Mouse (Mus musculus): ENCODE data around the gene Tmem156.

Tmem156 gene

DNA sequence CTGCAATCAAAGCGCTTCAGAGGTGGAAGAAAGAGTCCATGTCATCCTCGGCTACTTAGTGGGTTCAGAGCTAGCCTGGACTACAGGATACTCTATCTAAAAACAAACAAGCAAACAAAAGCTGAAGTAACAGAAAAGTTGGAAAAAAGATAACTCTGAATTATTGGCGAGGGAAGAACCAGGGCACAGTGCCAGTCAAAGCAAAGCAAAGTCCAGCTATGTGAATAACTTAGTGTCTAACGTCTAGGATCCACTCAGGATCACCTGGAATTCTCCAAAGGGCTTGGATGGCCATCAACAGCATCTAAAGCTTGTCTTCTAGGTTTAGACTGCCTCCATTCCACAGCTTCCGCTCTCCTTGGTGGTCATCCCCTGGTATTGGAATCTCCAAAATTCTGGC lies 5.5 kb upstream of the Tmem156 start:
- DNase-seq (ENCODE audit: low read depth, low spot score) = no peak

DNA sequence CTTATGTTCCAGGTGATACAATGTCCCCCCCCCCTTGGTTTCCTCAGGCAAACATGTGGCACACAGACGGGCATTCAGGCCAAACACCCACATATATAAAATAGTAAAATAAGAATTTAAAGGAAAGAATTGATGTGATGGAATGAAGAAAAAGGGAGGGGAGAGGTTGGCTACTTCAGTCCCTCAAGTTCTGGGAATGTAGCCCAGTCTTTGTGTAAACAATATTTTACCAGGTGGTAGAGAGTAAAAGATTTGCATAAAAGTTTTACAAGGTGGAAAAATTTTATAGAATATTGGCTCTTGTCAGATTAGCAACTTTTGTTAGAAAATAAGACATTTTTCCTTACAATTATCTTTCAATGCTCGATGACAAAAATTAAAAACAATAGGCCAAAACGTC lies 4.9 kb upstream of the Tmem156 start:
- DNase-seq (ENCODE audit: low read depth, low spot score) = no peak

DNA sequence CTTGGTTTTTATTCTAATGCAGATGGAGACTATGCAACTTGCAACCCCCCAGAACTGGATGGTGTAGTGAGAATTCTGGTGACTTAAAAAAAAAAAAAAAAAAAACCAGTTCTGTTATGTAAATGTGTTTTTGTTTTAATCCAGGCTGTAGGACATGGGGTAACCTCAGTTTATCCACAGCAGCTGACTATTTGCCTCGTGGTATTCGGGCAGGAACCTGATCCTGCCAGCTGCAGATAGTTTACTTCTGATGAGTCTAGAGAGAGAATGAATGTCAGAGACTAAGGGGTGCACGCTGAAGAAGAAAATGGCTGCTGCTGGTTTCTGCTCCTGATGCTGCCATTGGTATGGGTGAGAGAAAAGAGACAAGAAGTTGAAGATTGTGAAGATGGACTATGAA lies 4.2 kb upstream of the Tmem156 start:
- DNase-seq (ENCODE audit: low read depth, low spot score) = no peak

DNA sequence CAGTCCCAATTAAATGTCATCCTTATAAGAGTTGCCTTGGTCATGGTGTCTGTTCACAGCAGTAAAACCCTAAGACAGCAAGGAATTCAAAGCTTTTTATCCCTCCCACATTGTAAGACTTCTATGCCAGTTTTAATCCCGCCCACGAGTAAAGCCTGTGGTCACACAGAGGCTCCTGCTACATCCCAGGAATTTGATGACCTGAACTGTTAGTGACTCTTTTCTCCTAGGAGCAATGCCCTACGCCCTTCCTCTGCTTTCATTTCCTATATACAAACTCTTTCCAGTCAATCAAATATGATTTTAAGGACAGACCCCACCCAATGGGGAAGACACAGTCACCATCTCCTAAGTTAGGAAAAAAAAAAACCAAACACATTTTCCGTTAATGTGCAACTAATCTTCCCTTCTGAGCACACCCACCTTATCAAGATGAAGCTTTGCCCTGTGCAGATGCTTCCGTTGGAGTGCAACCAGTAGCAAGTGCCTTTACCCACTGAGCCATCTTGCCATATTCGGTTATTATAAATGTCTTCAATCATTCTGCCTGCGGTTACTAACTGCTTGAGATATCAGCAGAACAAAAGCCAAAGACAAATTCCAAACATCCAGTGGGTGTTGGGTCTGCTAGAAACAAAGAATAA lies 3.1 kb upstream of the Tmem156 start:
- no peak for DNase-seq (ENCODE audit: low read depth, low spot score)

DNA sequence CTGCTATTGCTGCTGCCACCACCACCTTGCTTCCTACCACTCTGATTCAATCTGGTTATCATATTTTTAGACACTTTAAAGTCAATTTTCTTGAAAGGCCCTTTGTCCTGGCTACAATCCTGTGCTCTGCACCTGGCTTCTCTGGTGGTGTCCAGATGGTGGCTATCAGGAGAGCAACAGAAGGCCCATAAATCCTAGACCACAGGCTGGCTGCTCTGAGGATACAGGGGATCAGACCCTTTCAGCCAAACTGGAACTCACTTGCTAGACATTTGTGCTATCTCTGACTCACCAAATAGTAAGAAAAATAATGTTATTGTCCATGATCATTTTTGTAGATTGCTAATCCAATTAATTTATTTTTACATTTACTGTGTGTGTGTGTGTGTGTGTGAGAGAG lies 1.8 kb upstream of the Tmem156 start:
- no peak for DNase-seq (ENCODE audit: low read depth, low spot score)

DNA sequence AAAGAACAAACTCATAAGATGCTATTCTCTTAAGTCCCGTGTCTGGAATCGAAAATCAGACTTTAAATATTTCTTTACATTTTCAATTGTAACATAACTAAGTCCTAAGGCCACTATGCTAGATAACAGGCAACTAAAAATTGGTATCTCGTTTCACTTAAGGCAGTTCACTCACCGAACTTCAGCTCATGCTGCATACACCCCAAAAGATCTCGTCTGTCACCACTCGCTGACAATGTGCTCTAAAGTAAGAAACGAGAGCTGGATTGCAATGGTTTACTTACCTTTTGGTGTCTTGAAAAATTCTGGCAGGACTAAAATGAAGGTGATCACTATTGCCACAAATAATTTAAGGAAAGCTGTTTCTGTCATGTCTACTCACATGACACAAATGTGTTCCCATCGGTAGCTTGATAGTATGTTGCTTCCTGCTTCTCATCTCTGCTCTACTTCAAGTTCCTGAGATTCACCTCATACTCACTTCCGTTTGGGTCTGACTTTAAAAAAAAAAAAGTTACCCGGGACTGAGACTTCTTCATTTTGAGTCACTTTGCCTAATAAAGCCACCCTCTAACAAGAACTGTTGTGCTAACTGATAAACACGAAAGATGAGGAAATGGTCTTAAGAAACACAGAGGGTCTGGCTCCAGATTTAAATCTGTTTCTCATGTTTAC lies 611 bp downstream of the Tmem156 start:
- peak; percentile 91 for DNase-seq (ENCODE audit: low read depth, low spot score)

DNA sequence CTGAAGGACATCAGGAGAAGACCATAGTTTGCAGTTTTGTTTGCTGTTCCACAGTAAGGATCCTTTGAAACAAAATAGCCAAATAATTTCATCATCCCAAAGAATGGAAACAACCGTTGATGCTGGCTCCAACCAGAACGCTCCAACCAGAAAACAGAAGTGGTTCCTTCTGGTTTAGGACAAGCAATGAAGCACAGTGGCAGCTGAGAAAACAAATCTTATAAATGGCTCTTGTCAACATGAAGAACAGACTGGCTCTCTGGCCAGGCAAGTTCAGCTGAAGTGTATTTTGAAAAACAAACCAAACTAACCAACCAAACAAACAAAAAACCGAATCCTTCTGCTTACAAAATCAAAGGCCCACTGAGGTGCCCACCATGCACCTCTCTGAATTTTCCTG lies 2.2 kb downstream of the Tmem156 start:
- peak; percentile 79 for DNase-seq (ENCODE audit: low read depth, low spot score)

DNA sequence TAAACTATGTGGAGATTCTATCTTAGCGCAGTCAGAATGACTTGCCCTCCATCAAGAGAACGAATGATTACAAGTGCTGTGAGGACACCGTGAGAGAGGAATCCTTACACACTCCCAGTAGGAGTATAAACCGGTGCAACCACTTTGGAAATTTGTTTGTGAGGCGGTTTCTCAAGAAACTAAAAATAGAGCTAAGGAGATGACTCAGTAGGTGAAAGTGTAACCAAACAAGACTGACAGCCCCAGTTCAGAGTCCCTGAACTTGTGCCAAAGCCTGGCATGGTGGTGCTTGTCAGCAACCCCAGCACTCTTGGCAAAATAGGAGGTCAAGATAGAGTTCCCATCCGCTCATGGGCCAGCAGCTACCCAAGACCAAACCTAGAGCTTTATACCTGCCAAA lies 5.4 kb downstream of the Tmem156 start:
- peak; percentile 64 for DNase-seq (ENCODE audit: low read depth, low spot score)

DNA sequence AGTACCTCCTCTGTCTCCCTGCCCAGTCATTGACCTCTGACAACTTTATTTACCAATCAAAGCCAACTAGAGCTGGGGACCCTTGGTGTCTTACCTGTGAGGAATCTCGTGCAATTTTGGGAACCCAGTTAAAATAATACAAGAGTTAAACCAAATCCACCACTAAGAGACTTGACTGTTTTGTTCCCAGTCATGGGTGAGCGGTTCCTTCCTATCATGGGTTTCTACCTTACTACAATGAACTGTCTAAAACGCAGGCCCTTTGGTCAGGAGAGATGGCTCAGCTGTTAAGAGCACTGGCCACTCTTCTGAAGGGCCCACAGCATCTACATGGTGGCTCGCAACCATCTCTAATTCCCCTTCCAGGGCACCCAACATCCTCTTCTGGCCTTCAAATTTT lies 10.1 kb downstream of the Tmem156 start:
- DNase-seq (ENCODE audit: low read depth, low spot score) = no peak

DNA sequence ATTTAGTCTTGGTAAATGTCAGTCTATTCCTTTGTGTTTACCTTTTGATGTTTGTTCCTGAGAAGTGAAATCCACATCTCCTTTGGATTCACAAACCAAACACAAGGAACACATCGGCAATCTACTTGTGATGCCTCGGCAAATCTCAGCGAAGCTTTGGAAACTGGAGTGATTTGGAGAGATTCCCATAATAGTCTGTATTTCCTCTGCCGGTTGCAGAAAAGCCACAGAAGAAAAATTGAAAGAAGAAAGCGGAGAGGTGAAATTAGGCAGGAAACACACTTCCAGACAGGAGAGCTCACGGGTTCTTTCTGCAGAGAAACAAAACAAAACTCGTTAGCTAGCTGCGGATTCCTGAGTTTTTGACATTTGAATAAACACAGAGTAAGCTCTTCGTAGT lies 12.1 kb downstream of the Tmem156 start:
- no peak for DNase-seq (ENCODE audit: low read depth, low spot score)

DNA sequence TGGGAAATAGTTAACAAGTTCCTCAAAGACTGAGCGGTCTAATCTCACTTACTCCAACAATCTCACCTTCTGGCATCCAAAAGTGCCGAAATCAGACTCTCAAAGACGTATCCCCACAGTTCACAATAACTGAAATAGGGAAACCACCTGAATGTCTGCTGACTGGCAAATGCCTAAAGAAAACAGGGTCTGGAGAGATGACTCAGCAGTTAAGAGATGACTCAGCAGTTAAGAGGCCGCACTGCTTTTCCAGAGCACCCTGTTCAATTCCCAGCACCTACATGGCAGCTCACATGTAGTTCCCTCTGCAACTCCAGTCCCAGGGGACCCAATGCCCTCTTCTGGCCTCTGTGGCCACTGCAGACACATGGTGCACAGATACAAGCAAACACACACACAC lies 13.9 kb downstream of the Tmem156 start:
- DNase-seq (ENCODE audit: low read depth, low spot score) = peak; percentile 32

DNA sequence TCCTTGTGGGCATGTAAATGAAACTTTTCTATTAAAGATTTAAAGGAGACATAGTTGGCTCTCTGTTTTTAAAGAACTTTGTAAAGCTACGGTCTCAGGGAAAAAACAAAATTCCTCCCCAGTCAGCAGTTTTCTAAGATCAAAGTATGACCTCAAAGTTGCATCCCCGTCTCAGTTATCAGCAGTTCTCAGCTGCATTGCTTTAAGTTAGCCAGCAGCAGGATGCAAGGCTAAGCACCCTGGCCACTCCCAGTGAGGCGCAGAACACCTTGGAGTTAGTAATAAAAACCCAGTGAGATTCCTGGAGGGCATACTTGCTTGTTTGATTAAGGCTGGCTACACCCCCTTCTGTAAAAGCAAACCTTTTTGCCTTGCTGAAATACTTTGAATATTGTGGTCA lies 15.2 kb downstream of the Tmem156 start:
- no peak for DNase-seq (ENCODE audit: low read depth, low spot score)

DNA sequence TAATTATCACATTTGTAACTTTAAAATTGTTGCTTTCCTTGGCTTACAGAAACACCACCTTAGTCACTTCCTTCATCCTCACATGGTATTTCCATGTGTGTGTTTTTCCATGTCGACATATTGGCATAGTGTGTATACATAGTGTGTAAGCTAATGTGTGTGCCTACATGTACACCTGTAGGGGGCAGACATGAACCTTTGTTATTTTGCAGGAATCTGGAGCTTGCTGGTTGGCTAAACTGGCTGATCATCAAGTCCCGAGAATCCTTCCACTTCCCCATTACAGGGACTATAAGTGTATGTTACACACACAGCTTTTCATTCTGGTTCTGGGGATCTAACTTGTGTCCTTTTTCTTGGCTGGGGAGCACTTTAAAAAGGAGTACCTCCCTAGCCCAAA lies 15.8 kb downstream of the Tmem156 start:
- peak; percentile 52 for DNase-seq (ENCODE audit: low read depth, low spot score)

DNA sequence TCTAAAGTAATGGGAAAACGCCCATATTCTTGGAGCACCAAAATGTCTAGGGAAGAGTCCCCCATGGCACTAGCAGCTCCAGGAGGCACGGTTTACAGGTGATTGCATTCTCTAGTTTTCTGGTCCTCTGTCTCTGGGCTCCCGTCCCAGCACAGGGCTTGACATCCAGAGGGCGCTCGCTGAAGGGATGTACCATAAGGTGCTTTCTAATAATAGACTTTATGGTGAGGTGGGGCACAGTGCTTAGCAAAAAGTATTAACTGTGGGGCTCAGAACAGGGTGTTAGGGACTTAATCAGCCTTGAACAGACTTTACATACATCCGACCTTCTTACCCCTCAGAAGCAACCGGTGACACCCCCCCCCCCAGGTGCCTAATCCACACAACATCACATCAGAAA lies 17.2 kb downstream of the Tmem156 start:
- no peak for DNase-seq (ENCODE audit: low read depth, low spot score)

DNA sequence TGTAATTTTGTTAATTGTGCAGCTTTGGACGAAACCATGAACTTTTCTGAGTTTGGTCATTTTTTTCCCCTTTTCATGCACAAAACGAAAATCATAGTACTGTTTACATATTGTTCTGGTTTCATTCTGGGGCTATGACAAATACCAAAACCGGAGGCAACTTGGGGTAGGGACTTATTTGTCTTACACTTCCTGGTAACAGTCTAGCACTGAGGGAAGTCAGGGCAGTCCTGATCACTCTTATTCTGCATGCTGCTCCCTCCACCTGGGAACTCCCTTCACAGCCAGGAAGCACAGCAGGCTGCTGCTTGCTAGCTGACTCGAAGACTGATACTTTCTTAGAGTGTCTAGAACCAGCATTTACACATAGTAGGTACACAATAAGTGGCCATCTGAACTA lies 18.7 kb downstream of the Tmem156 start:
- peak; percentile 62 for DNase-seq (ENCODE audit: low read depth, low spot score)

DNA sequence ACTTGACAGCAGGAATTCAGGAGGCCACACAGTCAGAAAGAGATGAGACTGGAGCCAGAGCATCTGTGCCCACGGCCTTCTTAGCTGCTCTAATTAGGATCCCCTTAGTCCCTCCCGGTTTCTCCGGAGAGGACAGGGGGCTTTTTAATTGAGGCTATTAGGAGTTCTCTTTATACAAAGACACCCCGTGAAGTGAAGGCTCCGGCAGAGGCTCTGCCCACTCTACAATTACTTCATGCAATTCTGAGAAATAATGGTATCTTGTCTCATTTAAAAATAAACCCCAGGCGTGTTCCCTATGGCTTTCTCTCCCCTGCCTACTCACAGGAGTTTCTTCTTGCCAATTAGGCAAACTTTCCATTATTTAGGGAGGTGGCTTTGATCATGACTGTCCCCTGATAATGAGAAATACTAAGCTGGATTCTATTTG lies 20.2 kb downstream of the Tmem156 start:
- no peak for DNase-seq (ENCODE audit: low read depth, low spot score)

DNA sequence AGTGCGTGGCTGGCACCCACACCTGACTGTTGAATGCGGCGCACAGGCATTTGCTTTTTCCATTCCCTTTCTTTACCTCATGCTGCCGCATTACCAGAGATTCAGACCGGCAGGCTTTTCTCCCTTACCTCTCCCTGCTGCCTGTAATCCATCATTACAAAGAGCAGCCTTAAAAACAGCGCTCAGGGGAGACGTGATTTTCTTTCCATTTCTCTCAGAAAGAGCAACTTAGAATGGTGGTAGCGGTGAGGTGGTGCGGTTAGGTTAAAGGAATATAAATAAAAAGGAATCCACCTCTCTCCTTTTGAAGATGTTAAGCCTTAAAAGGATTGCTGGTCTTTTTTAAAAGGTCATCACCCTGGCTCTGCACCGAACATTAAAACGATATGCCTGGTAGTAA lies 22.1 kb downstream of the Tmem156 start:
- no peak for DNase-seq (ENCODE audit: low read depth, low spot score)

DNA sequence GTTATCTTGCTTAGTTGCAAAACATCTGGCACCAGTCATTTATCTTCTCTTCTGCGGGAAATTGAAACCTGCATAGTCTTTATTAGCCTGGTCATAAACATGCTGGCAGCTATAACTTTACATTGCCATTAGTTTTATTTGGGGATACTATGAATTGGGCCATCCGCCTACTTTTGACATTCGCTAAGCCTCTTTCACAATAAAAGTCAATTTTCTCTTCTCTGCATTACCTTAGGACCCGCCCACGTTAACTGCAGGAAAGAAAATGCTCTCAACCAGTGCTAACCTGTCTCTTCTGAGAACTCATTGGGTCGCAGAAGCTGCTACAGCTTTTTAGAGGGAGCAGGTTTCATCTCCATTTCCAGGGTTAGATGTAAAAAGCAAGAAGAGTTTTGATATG lies 23.8 kb downstream of the Tmem156 start:
- no peak for DNase-seq (ENCODE audit: low read depth, low spot score)

DNA sequence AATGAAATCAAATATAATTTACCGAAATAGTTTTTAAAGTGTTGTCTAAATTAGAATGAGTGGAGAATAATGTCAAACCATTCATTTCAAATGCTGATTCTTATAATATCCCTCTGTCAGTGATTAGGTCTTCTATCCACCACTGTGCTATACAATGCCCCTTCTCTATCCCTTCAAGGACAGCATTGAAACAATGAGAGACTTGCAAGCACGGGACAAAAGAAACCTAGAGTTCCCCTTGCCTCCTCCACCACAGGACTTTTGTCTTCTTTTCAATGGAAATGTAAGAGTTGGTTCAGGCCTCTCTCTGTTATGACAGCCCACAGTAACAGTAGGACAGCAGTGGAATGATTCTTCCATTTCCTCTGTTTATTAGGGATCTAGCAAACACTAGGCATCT lies 28.7 kb downstream of the Tmem156 start:
- DNase-seq (ENCODE audit: low read depth, low spot score) = no peak

DNA sequence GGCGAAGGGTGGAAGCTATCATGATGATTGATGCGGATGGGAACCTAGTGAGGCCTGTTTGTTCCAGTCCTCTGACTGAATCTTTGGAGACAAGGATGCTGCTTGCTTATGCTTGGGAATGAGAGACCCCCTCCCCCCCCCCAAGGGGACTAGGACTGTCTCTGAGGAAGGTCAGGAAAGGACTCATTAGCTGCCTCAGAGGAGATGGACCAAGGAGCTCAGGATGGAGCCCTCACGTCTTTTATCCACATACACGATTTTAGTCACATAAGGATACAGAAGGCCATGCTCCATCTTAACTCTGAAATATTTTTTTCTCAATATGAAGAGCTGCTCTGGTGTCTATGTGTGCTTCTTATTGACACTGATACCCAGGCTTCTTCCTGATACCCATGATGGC lies 29.7 kb downstream of the Tmem156 start:
- DNase-seq (ENCODE audit: low read depth, low spot score) = no peak

DNA sequence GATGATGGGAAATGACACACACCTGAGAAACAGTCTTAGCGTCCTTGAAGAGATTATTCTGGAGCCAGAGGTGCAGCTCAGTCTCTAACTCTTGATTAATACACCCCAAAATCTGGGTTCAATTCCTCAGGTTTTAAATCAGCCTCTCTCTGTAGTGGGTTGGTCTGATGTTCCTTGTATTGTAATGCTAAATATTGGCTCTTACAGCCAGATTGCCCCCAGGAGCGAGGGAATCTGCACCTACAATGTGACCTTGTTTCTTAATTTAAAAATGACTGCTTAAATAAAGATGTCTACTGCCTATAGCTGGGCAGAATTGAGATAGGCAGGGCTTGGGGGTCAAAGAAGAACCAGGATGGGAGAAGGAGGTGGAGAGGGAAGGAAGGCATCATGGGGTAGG lies 32.1 kb downstream of the Tmem156 start:
- DNase-seq (ENCODE audit: low read depth, low spot score) = no peak

DNA sequence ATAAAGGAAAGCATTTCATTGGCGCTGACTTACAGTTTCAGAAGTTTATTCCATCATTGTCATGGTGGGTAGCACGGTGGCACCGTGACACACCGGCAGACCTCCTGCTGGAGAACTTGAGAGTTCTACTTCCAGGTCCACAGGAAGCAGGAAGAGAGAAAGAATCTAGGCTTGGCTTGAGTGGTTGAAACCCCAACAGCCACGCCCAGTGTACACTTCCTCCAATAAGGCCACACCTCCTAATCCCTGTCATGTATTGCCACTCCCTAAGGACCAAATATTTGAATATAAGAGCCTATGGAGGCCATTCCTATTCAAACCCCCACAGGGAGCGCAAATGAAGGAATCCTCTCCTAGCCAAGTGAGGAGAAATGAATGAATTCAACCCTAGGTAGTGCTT lies 34.3 kb downstream of the Tmem156 start:
- DNase-seq (ENCODE audit: low read depth, low spot score) = no peak

DNA sequence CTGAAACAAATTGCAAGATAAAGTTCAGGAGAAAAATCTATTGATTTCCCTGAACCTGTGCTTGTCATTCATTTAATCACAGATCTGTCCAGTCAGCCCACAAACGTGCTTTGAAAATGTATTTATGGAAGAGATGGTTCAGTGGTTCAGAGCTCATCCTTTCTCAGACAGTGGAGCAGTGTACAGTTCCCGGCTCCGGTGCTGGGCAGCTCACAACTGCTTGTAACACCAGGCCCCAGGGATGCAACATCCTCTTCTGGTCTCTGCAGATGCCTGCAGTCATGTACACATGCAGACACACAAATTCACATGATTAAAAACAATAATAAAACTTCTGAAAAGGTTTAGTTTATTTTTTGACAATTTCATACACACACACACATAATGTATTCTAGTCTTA lies 40.4 kb downstream of the Tmem156 start:
- no peak for DNase-seq (ENCODE audit: low read depth, low spot score)

DNA sequence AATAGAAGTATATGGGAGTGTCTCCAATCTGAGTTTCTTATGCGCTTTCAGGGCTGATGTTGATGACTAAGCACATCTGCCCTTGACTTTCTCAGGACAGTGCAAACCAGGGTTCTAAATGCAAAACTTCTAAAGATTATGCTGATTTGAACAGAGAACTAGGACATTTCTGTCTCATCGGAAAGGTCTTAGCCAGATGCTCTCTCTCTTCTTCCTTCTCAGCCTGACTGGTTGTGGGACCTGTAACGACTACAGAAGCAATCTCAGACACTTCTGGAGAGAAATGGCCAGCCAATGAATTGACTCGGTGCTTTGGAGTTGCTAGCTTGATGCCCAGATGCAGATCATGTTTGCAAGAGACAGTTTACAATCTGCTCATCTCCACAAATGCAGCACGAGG lies 42.1 kb downstream of the Tmem156 start:
- DNase-seq (ENCODE audit: low read depth, low spot score) = no peak
